Mouse (Mus musculus) cerebellum, adult 2 months (tissue): ENCODE measurements around the gene Akain1.

Source experiments
- CTCF ChIP-seq: fragments of 200-500 bp; IDR thresholded peaks from 2 replicates; pipeline ENCODE4 v1.5.1; 2011; ENCODE audit warnings: low read depth, mild to moderate bottlenecking, control low read depth, low read length, moderate library complexity, borderline replicate concordance; ENCODE audit not compliant: insufficient read depth
- POLR2A ChIP-seq: fragments of 200-500 bp; IDR thresholded peaks from 2 replicates; pipeline ENCODE4 v1.6.1; 2011; ENCODE audit warnings: low read length, control low read depth, borderline replicate concordance; ENCODE audit not compliant: insufficient read depth

DNA sequence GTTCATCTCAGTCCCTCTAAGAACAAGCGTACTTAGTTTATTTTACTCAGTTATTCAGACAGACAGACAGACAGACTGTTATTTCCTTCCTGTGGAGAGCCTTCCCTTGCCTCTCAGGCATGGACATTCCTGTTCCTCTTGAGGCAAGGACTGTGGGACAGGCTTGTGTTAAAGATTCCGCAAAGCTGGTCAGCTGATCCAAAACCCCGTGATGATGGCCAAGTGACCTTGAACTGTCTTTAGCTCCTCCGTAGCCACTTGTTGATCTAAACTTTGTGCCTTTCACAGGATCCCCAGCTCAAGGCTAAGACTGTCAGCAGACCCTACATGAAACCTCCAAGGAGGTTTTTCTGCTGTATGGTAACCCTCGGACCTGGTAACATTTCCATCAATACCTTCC lies 42.0 kb upstream of the Akain1 start:
- TF ChIP-seq CTCF (no peak), POLR2A (no peak)
